Mouse (Mus musculus) gastrocnemius, postnatal 10 days (tissue): ENCODE measurements at regions not wholly inside any gene's neighbourhood (a gene's known extent, or its start where the extent isn't known, plus 50 kb on each side); places are given as distances from the start of the nearest gene placed in this dataset.

Source experiments
- DNase-seq: peaks from one replicate; pipeline ENCODE4 v3.0.0; 2021; ENCODE audit warnings: mixed read lengths

DNA sequence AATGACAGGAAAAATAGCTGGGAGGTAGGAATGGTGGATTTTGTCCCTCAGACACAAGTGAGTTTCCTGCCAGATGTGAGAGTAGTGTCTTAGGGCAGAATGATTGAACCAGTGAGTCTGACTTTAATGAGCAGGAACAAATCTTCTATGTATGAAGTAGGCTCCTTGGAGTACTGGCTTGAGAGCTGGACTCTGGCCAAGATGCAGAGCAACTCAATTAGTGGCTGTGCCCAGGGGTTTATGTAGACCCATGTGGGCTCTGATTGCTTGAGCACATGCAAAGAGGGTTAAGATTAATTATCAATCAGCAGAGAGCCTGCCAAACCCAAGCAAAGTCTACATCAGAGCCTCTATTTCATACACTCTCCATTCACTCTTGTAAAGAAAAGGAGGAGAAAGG, 92.9 kb upstream of the Htr1b start:
- peak; percentile 3 for DNase-seq

DNA sequence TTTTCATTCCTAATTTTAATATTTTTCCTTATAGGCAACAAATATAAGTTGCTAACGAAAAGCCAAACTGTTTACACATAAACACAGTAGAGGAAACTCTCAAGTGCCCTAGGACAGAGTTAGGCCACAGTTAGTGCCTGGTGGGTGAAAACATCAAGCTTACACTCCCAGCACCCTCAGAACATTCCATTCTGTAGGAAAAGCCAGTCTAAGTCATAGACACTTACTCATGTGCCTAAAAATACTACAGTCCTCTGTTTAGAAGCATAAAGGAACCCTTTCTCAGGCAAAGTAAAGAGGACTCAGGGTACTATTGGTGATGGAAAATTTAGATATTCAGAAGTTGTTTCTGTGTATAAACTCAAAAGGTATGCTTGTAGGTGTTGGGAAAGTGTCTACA, 86.5 kb upstream of the Htr1b start:
- no peak for DNase-seq

DNA sequence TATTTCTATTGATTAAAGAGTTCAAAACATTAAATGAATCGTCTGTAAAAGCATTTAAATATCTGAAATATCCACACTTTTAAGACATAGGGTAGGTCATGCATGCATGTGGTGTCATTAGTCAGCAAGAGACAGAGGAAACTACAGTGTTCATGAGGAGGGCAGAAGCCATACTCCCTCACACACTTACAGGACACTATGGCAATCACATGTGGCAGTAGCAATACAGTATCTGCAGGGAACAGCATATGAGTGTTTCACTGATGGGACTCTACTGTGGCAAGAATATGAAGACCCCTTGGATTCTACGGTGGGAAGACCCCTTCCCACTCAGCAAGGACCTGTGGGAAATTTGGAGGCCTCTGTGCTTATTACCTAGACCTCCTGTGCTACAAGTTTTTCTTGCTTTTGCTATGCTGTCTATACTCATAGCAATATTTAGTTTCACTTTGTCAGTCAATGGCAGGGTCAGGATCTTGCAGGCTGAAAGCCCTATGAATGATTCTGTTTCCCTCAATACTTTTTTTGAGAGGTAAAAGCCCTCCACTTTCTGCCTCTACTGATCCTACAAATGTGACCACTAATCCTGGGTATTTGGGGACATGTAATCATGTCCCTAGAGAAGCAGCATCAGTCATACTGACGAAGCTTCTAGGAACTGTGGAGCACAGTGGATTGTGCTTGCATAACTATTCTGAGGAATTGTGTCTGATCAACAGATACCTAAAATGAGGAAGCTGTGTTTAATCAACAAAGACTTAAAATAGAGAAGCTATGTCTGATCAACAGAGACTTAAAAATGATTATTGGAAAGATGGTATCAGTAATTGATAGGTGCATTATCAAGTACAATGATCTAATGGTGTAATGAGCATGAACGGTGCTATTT, 83.6 kb upstream of the Htr1b start:
- no peak for DNase-seq

DNA sequence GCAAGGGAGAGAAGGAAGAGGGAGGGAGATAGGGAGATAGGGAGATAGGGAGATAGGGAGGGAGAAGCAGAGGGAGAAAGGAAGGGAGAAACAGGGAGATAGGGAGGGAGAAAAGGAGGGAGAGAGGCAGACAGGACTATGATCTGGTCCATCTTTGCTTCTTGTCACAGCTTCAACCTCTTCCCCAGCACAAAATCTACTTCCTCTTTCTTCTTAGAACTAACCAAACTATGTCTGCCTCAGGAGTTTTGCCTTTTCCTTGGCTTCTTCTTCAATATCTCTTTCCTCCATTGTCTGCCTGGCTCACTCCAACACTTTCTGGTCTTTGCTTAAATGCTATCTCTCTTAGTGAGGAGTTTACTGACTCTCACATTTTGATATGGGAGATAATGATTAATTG, 57.7 kb upstream of the Htr1b start:
- no peak for DNase-seq

DNA sequence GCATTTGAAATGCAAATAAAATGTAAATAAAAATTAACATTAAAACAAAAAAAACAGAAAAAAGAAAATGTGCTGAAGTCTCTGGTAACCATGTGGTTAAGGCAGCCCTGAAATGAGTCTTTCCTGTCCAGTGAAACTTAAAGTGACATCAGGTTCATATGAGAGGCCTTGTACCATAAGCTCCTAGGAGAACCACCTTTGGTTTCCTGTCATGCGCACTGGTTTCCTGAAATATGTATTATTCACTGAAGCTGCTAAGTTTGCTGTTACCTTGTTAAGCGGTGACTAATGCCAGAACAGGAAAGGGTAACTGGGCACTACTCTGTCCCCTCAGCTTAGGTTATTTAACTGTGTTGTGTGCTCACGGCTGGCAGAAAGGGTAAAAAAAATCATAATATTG, 56.1 kb upstream of the Htr1b start:
- no peak for DNase-seq
